Mouse (Mus musculus): Measurements from ENCODE around the gene Apobec3.
"Not testable (repeated sequence)": the region's sequence is repeated elsewhere in the genome, so short reads cannot be mapped to it uniquely, and the experiment has no call there.

Gene Apobec3

GRCm38 (mm10) chr15:79927637-79928122, 36.2 kb downstream of the Apobec3 start:
- peak; percentile 96 for DNase-seq (ENCODE audit: low read depth, low spot score)

- no peak for DNase-seq (ENCODE audit: low read depth, low spot score)
Observed at GRCm38 (mm10) chr15:79928316-79928715, 36.9 kb downstream of the Apobec3 start.

GRCm38 (mm10) chr15:79928736-79929135, 37.3 kb downstream of the Apobec3 start:
- no peak for DNase-seq (ENCODE audit: low read depth, low spot score)

GRCm38 (mm10) chr15:79929734-79930133, 38.3 kb downstream of the Apobec3 start:
- no peak for DNase-seq (ENCODE audit: low read depth, low spot score)

- DNase-seq (ENCODE audit: low read depth, low spot score): peak; percentile 78
Observed at GRCm38 (mm10) chr15:79931496-79932141, 40.2 kb downstream of the Apobec3 start.

- peak; percentile 95 for DNase-seq (ENCODE audit: low read depth, low spot score)
Observed at GRCm38 (mm10) chr15:79932323-79932987, 41.0 kb downstream of the Apobec3 start.

GRCm38 (mm10) chr15:79933052-79933669, 41.7 kb downstream of the Apobec3 start:
- no peak for DNase-seq (ENCODE audit: low read depth, low spot score)

DNA sequence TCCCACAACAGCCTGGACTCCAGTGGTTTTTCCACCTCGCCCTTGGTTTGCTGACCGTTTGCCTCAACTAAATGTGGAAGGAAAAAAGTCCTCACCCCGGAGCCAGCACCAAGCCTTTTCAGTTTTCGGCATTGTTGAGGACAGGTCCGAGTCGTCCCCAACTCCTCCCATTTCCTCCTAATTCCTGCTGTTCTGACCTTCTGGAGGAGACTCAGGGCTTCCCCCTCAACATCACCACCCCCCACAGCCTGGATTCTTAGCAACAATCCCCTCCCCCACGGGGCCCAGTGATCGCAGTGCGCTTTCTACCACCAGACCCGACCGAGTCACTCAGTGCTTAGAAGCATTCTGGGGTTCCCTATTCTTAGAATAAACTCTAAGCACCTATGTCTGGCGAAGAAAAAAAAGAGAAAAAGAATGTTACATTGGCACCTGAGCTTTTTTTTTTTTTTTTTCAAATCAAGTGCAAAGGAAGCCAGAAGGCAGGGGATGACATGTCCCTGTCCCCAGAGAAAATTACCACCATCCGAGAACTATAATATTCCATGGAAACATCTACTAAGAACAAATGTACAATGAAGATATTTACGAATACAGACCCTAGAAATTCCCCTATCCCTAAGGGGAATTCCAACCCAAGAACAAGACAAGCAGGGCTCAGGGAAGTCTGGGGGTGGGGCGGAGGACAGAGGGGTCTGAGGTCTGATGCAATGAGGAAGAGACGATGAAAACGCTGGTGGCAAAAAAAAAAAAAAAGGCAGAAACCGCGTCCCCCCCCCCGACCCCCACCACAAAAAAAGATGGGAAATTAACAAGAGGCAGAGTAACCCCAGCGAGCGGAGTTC, 42.4 kb downstream of the Apobec3 start:
- peak; percentile 45 for DNase-seq (ENCODE audit: low read depth, low spot score)

GRCm38 (mm10) chr15:79934776-79935175, 43.3 kb downstream of the Apobec3 start:
- DNase-seq (ENCODE audit: low read depth, low spot score): peak; percentile 66

DNA sequence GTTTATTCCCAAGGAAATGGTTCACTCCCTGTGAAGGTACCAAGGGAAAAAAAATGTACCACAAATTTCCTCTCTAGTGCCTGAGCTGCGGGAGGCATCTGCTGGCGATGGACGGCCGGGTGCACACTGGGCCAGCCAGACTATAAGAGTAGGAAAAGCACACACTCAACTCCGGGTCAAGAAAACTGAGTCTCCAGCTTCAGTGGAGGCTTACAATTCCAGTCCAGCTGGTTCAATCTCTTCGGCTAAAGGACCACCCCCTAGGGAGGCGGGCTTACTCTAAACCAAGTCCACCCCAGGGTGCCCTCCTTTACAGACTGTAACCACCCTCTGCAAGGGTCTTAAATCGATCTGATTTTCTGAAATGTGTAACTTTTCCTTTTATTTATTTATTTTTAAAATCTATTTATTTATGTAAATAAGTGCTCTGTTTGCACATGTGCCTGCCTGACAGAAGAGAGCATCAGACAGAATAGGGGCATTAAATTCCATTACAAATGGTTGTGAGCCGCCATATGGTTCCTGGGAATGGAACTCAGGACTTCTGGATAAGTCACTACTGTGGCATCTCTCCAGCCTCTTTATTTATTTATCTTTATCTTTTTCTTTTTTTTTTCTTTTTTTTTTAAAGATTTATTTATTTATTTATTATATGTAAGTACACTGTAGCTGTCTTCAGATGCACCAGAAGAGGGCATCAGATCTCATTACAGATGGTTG, 44.4 kb downstream of the Apobec3 start:
- DNase-seq (ENCODE audit: low read depth, low spot score): no peak

- no peak for DNase-seq (ENCODE audit: low read depth, low spot score)
Observed at GRCm38 (mm10) chr15:79936374-79936751, 44.9 kb downstream of the Apobec3 start.

DNA sequence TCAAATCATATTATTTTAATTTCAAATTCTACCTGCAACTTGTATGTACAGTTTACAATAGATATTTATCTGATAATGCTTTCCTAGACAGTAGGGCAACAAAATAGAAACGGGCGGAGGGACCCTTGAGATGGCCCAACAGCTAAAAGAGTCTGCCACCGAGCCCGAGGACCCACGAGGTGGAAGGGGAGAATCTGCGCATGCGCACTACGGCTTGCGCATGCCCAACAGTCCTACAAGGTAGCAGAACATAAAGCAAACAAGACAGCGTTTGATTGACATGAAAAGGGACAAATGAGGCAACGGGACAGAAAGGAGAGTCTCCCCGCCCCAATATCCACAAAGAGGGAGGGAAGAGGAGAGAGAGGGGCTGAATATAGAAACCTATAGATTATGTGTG, 47.6 kb downstream of the Apobec3 start:
- DNase-seq (ENCODE audit: low read depth, low spot score): no peak

- not testable (repeated sequence) for DNase-seq (ENCODE audit: low read depth, low spot score)
Observed at GRCm38 (mm10) chr15:79939501-79939900, 48.0 kb downstream of the Apobec3 start.

GRCm38 (mm10) chr15:79939913-79940312, 48.5 kb downstream of the Apobec3 start:
- DNase-seq (ENCODE audit: low read depth, low spot score): no peak

GRCm38 (mm10) chr15:79940932-79941331, 49.5 kb downstream of the Apobec3 start:
- peak; percentile 70 for DNase-seq (ENCODE audit: low read depth, low spot score)

- DNase-seq (ENCODE audit: low read depth, low spot score): no peak
Observed at GRCm38 (mm10) chr15:79942541-79942940, 51.1 kb downstream of the Apobec3 start.

DNA sequence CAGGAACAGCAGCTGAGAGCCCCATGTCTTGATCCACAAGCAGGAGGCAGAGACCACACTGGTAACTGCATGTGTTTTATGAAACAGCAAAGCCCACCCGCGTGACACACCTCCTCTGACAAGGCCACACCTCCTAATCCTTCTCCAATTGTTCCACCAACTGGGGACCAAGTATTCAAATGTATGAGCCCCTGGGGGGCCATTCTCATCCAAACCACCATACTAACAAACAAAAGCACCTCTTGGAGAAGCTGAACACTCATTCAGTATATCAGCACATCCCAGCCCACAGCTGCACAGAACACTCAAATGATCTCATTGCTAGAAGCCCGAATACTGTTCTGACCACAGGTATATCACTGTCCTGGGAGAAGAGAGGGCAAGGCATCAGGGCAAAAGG, 52.1 kb downstream of the Apobec3 start:
- no peak for DNase-seq (ENCODE audit: low read depth, low spot score)

GRCm38 (mm10) chr15:79944948-79945347, 53.5 kb downstream of the Apobec3 start:
- no peak for DNase-seq (ENCODE audit: low read depth, low spot score)

DNA sequence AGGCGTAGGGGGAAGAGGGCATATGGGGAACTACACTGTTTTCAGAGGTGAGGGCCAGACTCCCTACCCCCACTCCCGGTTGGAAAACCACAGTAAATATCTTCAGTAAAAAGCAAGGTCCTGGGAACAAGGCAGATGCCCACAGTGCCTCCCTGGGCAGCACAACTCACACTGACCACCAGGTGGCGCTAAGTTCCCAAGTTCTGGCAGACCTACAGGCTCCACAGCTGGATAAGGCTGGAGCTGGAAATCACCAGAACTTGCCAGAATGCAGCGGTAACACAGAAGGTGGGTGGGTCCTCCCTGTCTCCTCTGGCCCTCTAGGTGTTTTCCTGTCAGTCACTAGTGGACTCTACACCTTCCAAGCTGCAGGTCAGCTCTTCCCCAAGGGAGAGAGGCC, 54.6 kb downstream of the Apobec3 start:
- DNase-seq (ENCODE audit: low read depth, low spot score): peak; percentile 80

GRCm38 (mm10) chr15:79946790-79947189, 55.3 kb downstream of the Apobec3 start:
- DNase-seq (ENCODE audit: low read depth, low spot score): peak; percentile 39

DNA sequence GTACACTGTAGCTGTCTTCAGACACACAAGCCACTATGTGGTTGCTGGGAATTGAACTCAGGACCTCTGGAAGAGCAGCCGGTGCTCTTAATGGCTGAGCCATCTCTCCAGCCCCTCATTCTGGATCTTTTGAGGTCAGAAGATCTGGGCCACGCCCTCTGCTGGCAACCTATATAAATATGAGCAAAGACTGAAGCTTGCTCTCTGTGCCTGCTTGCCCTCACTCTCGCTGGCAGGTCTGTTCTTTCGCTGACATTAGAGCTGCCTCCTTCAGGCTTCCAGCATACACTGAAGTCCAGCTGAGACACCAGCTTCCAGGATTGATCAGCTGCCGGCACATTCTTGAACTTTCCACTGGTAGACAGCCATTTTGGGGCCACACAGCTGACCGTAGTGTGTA, 56.2 kb downstream of the Apobec3 start:
- DNase-seq (ENCODE audit: low read depth, low spot score): no peak
